Mouse (Mus musculus): ENCODE data around the gene Rap1b.

The Rap1b gene

GRCm38 (mm10) chr10:117783786-117784420 is 61.9 kb downstream of the Rap1b start:
- DNase-seq (ENCODE audit: low spot score): no peak

GRCm38 (mm10) chr10:117782491-117783260 is 63.2 kb downstream of the Rap1b start:
- DNase-seq (ENCODE audit: low spot score): no peak

GRCm38 (mm10) chr10:117782056-117782455 is 63.8 kb downstream of the Rap1b start:
- no peak for DNase-seq (ENCODE audit: low spot score)

GRCm38 (mm10) chr10:117781021-117781725 is 64.7 kb downstream of the Rap1b start:
- no peak for DNase-seq (ENCODE audit: low spot score)

- no peak for DNase-seq (ENCODE audit: low spot score)
Measured at GRCm38 (mm10) chr10:117780306-117780911, 65.4 kb downstream of the Rap1b start.

- no peak for DNase-seq (ENCODE audit: low spot score)
Measured at GRCm38 (mm10) chr10:117779581-117780305, 66.1 kb downstream of the Rap1b start.

- no peak for DNase-seq (ENCODE audit: low spot score)
Measured at GRCm38 (mm10) chr10:117778951-117779350, 66.9 kb downstream of the Rap1b start.

GRCm38 (mm10) chr10:117778328-117778910 is 67.4 kb downstream of the Rap1b start:
- no peak for DNase-seq (ENCODE audit: low spot score)

- DNase-seq (ENCODE audit: low spot score): no peak
Measured at GRCm38 (mm10) chr10:117777501-117778327, 68.1 kb downstream of the Rap1b start.

- DNase-seq (ENCODE audit: low spot score): no peak
Measured at GRCm38 (mm10) chr10:117777103-117777470, 68.7 kb downstream of the Rap1b start.

GRCm38 (mm10) chr10:117776281-117777102 is 69.3 kb downstream of the Rap1b start:
- DNase-seq (ENCODE audit: low spot score): no peak

GRCm38 (mm10) chr10:117775401-117776144 is 70.3 kb downstream of the Rap1b start:
- DNase-seq (ENCODE audit: low spot score): no peak

GRCm38 (mm10) chr10:117774817-117775120 is 71.1 kb downstream of the Rap1b start:
- DNase-seq (ENCODE audit: low spot score): no peak

- no peak for DNase-seq (ENCODE audit: low spot score)
Measured at GRCm38 (mm10) chr10:117774011-117774816, 71.6 kb downstream of the Rap1b start.

GRCm38 (mm10) chr10:117773106-117773720 is 72.6 kb downstream of the Rap1b start:
- DNase-seq (ENCODE audit: low spot score): no peak

- DNase-seq (ENCODE audit: low spot score): no peak
Measured at GRCm38 (mm10) chr10:117772364-117773105, 73.3 kb downstream of the Rap1b start.

GRCm38 (mm10) chr10:117771131-117771510 is 74.7 kb downstream of the Rap1b start:
- no peak for DNase-seq (ENCODE audit: low spot score)
